8 mouse cellular contexts compared by ENCODE assay signal in genomic region chr11:75486601-75487285, GRCm38 (mm10). TPM values are rescaled to one million over a fixed set of nuclear protein-coding genes. Genes with fewer than 3 reads are reported as not detected.
DNase-seq lines count a peak whose midpoint lies in the region; ATAC-seq lines count a peak whose summit lies in the region.

TSS of gene Prpf8 (plus strand) at chr11:75486816.

- H3K27me3 ChIP-seq in heart, embryonic 14.5 days (ENCODE audit: control insufficient read depth, insufficient read depth, low read length) = no peaks in the 10 kb centered on the region
- H3K27me3 ChIP-seq in liver, embryonic 13.5 days = 0 out of 2 replicates have a peak, but pooled peaks cover 4% of the 10 kb centered on the region
- no peaks in the 10 kb centered on the region for H3K27me3 ChIP-seq in stomach, embryonic 16.5 days (ENCODE audit: control insufficient read depth, insufficient read depth, low read length)

- DNase-seq in CD4-positive, CD25-positive, alpha-beta regulatory T cell, adult 2 months (ENCODE audit: low read depth, low spot score) = peak; percentile 97
- peak; percentile 97 for DNase-seq in fibroblast of lung, adult 2 months (ENCODE audit: low read depth)
- peak; percentile 97 for DNase-seq in kidney, postnatal 14 days
- DNase-seq in liver, embryonic 13.5 days = peak; percentile 97
- peak; percentile 95 for DNase-seq in neural tube, embryonic 10.5 days (ENCODE audit: extremely low spot score, low spot score)

- H3K36me3 ChIP-seq in heart, embryonic 14.5 days (ENCODE audit: control insufficient read depth, insufficient read depth, low read length) = peaks cover 37% of the 10 kb centered on the region
- H3K36me3 ChIP-seq in liver, embryonic 13.5 days = peaks cover 39% of the 10 kb centered on the region
- peaks cover 17% of the 10 kb centered on the region for H3K36me3 ChIP-seq in stomach, embryonic 16.5 days (ENCODE audit: control insufficient read depth, insufficient read depth, low read length)

- peak within 1 kb of the TSS; percentile 92 for H3K9ac ChIP-seq in heart, embryonic 14.5 days (ENCODE audit: low read length)
- H3K9ac ChIP-seq in liver, embryonic 13.5 days = peak within 1 kb of the TSS; percentile 95
- H3K9ac ChIP-seq in stomach, embryonic 16.5 days (ENCODE audit: low read length) = peak within 1 kb of the TSS; percentile 98

- H3K4me3 ChIP-seq in brown adipose tissue, adult 24 weeks (ENCODE audit: insufficient read depth, low read depth, low read length) = peak within 1 kb of the TSS; percentile 93
- H3K4me3 ChIP-seq in heart, embryonic 14.5 days (ENCODE audit: control insufficient read depth in 1 of 2, insufficient read depth in 1 of 2, low read depth in 1 of 2, low read length in 2 of 2) = peak within 1 kb of the TSS; percentile 81 to 99
- peak within 1 kb of the TSS; percentile 96 for H3K4me3 ChIP-seq in liver, embryonic 13.5 days (replicated peaks)
- H3K4me3 ChIP-seq in stomach, embryonic 16.5 days (replicated peaks; ENCODE audit: low read length) = peak within 1 kb of the TSS; percentile 99

- peak within 1 kb of the TSS; percentile 97 for H3K4me2 ChIP-seq in heart, embryonic 14.5 days (ENCODE audit: low read length)
- peak within 1 kb of the TSS; percentile 92 for H3K4me2 ChIP-seq in liver, embryonic 13.5 days
- peak within 1 kb of the TSS; percentile 93 for H3K4me2 ChIP-seq in stomach, embryonic 16.5 days (ENCODE audit: low read depth, low read length)

- peak within 1 kb of the TSS; percentile 76 for H3K27ac ChIP-seq in brown adipose tissue, adult 24 weeks (replicated peaks; ENCODE audit: low read depth, low read length)
- H3K27ac ChIP-seq in heart, embryonic 14.5 days (replicated peaks in 1 of 2; ENCODE audit: control insufficient read depth in 1 of 2, insufficient read depth in 1 of 2, low read depth in 2 of 2, low read length in 2 of 2) = peak within 1 kb of the TSS; percentile 18 to 61; a peak in 3 of 4 replicates
- H3K27ac ChIP-seq in liver, embryonic 13.5 days = peak within 1 kb of the TSS; percentile 80
- H3K27ac ChIP-seq in stomach, embryonic 16.5 days (ENCODE audit: low read length) = peak within 1 kb of the TSS; percentile 67

- peaks cover 6% of the 10 kb centered on the region; the same call in 1 of the 2 replicates for H3K4me1 ChIP-seq in brown adipose tissue, adult 24 weeks (ENCODE audit: control insufficient read depth, insufficient read depth, insufficient read length, low read length)
- H3K4me1 ChIP-seq in heart, embryonic 14.5 days (ENCODE audit: control insufficient read depth in 2 of 2, insufficient read depth in 2 of 2, low read length in 2 of 2) = peaks cover 5 to 9% of the 10 kb centered on the region in 2 experiments
- peaks cover 25% of the 10 kb centered on the region for H3K4me1 ChIP-seq in liver, embryonic 13.5 days (replicated peaks)
- H3K4me1 ChIP-seq in stomach, embryonic 16.5 days (ENCODE audit: control insufficient read depth, insufficient read depth, low read length) = peaks cover 7% of the 10 kb centered on the region

- WGBS in heart, embryonic 14.5 days = under 1% methylated on average over 52 of the region's 52 CpGs
- under 1% methylated on average over 52 of the region's 52 CpGs for WGBS in liver, embryonic 13.5 days (ENCODE audit: insufficient replicate concordance)
- WGBS in stomach, embryonic 16.5 days = under 1% methylated on average over 52 of the region's 52 CpGs

- H3K9me3 ChIP-seq in heart, embryonic 14.5 days (ENCODE audit: control insufficient read depth, low read length) = no peaks in the 10 kb centered on the region
- H3K9me3 ChIP-seq in liver, embryonic 13.5 days (replicated peaks) = no peaks in the 10 kb centered on the region
- H3K9me3 ChIP-seq in stomach, embryonic 16.5 days (replicated peaks; ENCODE audit: control insufficient read depth, low read length) = no peaks in the 10 kb centered on the region

- peak; percentile 100 for ATAC-seq in heart, embryonic 14.5 days (ENCODE audit: insufficient number of reproducible peaks, insufficient read depth, low FRiP score, low read depth)
- ATAC-seq in liver, embryonic 13.5 days (ENCODE audit: low read depth) = peak; percentile 99
- peak; percentile 100 for ATAC-seq in stomach, embryonic 16.5 days (ENCODE audit: insufficient read depth, low FRiP score)

RNA-seq across cellular contexts. Expression of gene Prpf8, which starts in this region (rescaled TPM):
- 57.2 and 61.0 TPM in 2 replicates for polyA plus RNA-seq in brown adipose tissue, adult 24 weeks (2012; ENCODE audit: insufficient read depth, insufficient read length, missing spikeins)
- polyA plus RNA-seq in heart, embryonic 14.5 days (2014; fragmentation: Nextera tagmentation; extraction: Ambion mirVana) = 46.8 and 48.2 TPM in 2 replicates
- 28.2 and 31.5 TPM in 2 replicates for polyA plus RNA-seq in liver, embryonic 13.5 days (2015; fragmentation: Nextera tagmentation; extraction: Ambion mirVana)
- 42.4 and 43.8 TPM in 2 replicates for polyA plus RNA-seq in stomach, embryonic 16.5 days (2015; fragmentation: Nextera tagmentation; extraction: Ambion mirVana)

Comparison
In these comparisons a context has a peak if more than half of its experiments do, and no peak if none do; other contexts are left out.
1. Peak in every context shown above with its lines: DNase-seq, ATAC-seq, H3K4me3 ChIP-seq and H3K27ac ChIP-seq.